Mouse (Mus musculus) heart, embryonic 13.5 days (tissue): Measurements from ENCODE around the gene Dnah7a. TPM values are rescaled to one million over a fixed set of nuclear protein-coding genes. Genes with fewer than 3 reads are reported as not detected.

Source experiments
- ATAC-seq: fragments of 200-750 bp; cut with Nextera tagmentation; 2 replicates; pipeline ENCODE4 v1.8.0; 2017; ENCODE audit warnings: moderate TSS enrichment; ENCODE audit not compliant: insufficient number of reproducible peaks, low FRiP score, low TSS enrichment; ENCODE audit errors: extremely low read depth
- H3K27ac ChIP-seq: fragments of 300-500 bp; sonication (generic); replicated peaks from 2 replicates; pipeline ENCODE4 v1.5.1; 2015; ENCODE audit warnings: moderate library complexity, mild to moderate bottlenecking, inconsistent platforms
- H3K27me3 ChIP-seq: fragments of 300-500 bp; sonication (generic); replicated peaks from 2 replicates; pipeline ENCODE4 v1.6.1; 2015; ENCODE audit warnings: mild to moderate bottlenecking, inconsistent platforms
- H3K36me3 ChIP-seq: fragments of 300-500 bp; sonication (generic); 2 replicates; pipeline ENCODE4 v1.6.1; 2015; ENCODE audit warnings: mild to moderate bottlenecking, inconsistent platforms
- H3K4me1 ChIP-seq: fragments of 300-500 bp; sonication (generic); 2 replicates; pipeline ENCODE4 v1.6.1; 2015; ENCODE audit warnings: inconsistent platforms
- H3K4me2 ChIP-seq: fragments of 300-500 bp; sonication (generic); 2 replicates; pipeline ENCODE4 v1.6.1; 2015; ENCODE audit warnings: inconsistent platforms, mild to moderate bottlenecking, moderate library complexity
- H3K4me3 ChIP-seq: fragments of 300-500 bp; sonication (generic); 2 replicates; pipeline ENCODE4 v1.5.1; 2015; ENCODE audit warnings: moderate library complexity, mild to moderate bottlenecking, inconsistent platforms
- H3K9ac ChIP-seq: fragments of 300-500 bp; sonication (generic); 2 replicates; pipeline ENCODE4 v1.6.1; 2015; ENCODE audit warnings: inconsistent platforms, mild to moderate bottlenecking, moderate library complexity
- H3K9me3 ChIP-seq: fragments of 300-500 bp; sonication (generic); 2 replicates; pipeline ENCODE4 v1.6.1; 2016; ENCODE audit warnings: inconsistent platforms
- WGBS: fragments of 180-500 bp; shearing (Covaris S2); methylation state at CpG from one replicate; pipeline ENCODE4 v1.1.7; 2015; ENCODE audit warnings: mixed read lengths; 5-methylcytosine and 5-hydroxymethylcytosine counted together
- microRNA-seq: library from miRNA; unstranded; fragments of <30 nt; microRNA quantifications from one replicate; pipeline ENCODE4, GENCODE M21; 2016
- polyA plus RNA-seq: library from polyadenylated mRNA; unstranded; fragments of >200 nt; fragmentation: Nextera tagmentation; extraction: Ambion mirVana; gene quantifications from 2 replicates; pipeline ENCODE4 v1.2.1, GENCODE M21; 2015

Gene Dnah7a
- polyA plus RNA-seq, 1 experiment from 2014 or later = 0.82 TPM

- H3K36me3 ChIP-seq = no peaks in the 10 kb centered on the region
- H3K4me1 ChIP-seq = no peaks in the 10 kb centered on the region
- no peak overlapping the region for H3K4me3 ChIP-seq
- ATAC-seq = no peak
- H3K4me2 ChIP-seq = no peak overlapping the region
- H3K9me3 ChIP-seq = peaks cover 3% of the 10 kb centered on the region; the same call in 1 of the 2 replicates
- H3K27ac ChIP-seq = no peak overlapping the region
- H3K9ac ChIP-seq = no peak overlapping the region
- H3K27me3 ChIP-seq = no peaks in the 10 kb centered on the region
Observed at GRCm38 (mm10) chr1:53358988-53359387, 347.6 kb downstream of the Dnah7a start.

- H3K4me1 ChIP-seq = peaks cover 7% of the 10 kb centered on the region
- peak within 1 kb of the TSS; percentile 97 for H3K9ac ChIP-seq
- peaks cover 3% of the 10 kb centered on the region; the same call in 1 of the 2 replicates for H3K9me3 ChIP-seq
- no peaks in the 10 kb centered on the region for H3K27me3 ChIP-seq
- under 1% methylated on average over 43 of the region's 44 CpGs for WGBS
- peak within 1 kb of the TSS; percentile 92 for H3K4me3 ChIP-seq
- H3K27ac ChIP-seq = peak within 1 kb of the TSS; percentile 85
- H3K4me2 ChIP-seq = peak within 1 kb of the TSS; percentile 70
- ATAC-seq = peak; percentile 99
- peaks cover 26% of the 10 kb centered on the region for H3K36me3 ChIP-seq
Observed at GRCm38 (mm10) chr1:53352327-53353261, 354.0 kb downstream of the Dnah7a start, which contains the start of the genes Asdurf, Gm28551 and Asnsd1. TSS of gene Asdurf (minus strand) at chr1:53352619. TSS of gene Gm28551 (minus strand) at chr1:53352667. TSS of gene Asnsd1 (minus strand) at chr1:53352752.

Small RNAs within 50 kb of the gene (microRNA-seq; reads per million reads assigned to microRNA genes)
- not detected for gene Gm25240

Other genes starting within 250 kb of the Dnah7a start
- 14.4 and 15.5 TPM in 2 replicates for gene Stk17b, start 78.4 kb upstream of the Dnah7a start, polyA plus RNA-seq